Mouse (Mus musculus): ENCODE data around the gene Pde1a.
"Not testable (repeated sequence)": the region's sequence is repeated elsewhere in the genome, so short reads cannot be mapped to it uniquely, and the experiment has no call there.

Pde1a gene

GRCm38 (mm10) chr2:79957659-79958340, 171.5 kb downstream of the Pde1a start:
- no peak for DNase-seq

- DNase-seq, result peak; percentile 86
Observed at GRCm38 (mm10) chr2:79945898-79946675, 183.2 kb downstream of the Pde1a start.

- no peak for DNase-seq
Observed at GRCm38 (mm10) chr2:79934660-79935059, 194.6 kb downstream of the Pde1a start.

GRCm38 (mm10) chr2:79922356-79922755, 206.9 kb downstream of the Pde1a start:
- no peak for DNase-seq

- no peak for DNase-seq
Observed at GRCm38 (mm10) chr2:79921375-79921774, 207.9 kb downstream of the Pde1a start.

- DNase-seq, result no peak
Observed at GRCm38 (mm10) chr2:79920438-79920837, 208.8 kb downstream of the Pde1a start.

DNA sequence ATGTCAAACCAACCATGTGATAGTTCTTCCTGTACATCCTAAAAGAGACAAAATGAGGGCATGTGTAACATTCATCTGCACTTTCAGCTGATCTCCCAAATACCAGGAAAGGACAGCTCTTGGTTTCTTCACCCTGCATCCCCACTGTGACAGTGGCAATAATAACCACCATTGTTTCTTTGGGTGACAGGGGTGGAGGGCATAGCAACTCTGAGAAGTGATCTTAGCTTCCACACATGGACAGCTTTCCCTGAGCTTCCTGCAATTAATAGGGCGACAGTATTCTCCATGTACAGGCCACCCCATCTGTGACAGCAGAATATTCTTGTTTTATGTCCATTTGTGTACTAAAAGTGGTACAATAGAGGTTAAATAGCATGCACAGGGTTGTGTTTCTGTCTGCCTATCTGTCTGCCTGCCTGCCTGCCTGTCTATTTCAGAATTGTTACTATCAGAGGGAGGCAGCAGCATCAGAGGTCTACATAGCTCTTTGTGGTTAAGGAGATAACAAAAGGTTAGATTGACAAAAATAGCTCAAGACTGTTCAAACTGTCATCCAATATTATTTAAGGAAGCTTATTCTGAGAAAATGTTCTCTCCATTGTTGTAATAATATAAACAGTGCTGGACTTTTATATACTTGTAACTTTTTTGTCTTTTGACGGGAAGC, 227.3 kb downstream of the Pde1a start:
- no peak for DNase-seq

- no peak for DNase-seq
Observed at GRCm38 (mm10) chr2:79898522-79898921, 230.7 kb downstream of the Pde1a start.

GRCm38 (mm10) chr2:79892829-79893228, 236.4 kb downstream of the Pde1a start:
- no peak for DNase-seq

GRCm38 (mm10) chr2:79891760-79892570, 237.3 kb downstream of the Pde1a start:
- no peak for DNase-seq

DNA sequence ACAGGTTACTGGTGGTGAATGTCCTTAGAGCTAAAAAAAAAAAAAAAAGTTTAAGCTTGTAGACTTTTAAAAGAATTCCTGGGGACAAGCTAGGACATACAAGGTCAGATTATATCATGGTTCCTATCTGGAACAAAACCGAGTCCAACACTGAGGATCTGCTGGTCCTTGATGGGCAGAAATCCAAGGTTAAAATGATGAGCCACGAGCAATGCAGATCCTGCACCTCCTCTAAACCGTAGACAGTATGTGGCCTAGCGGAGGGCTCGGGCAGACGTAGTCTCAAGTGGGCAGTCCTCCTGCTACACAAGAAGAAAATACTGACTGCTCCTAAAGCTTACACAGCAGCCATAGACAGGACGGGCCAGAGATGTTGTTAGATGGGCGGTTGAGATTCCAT, 238.5 kb downstream of the Pde1a start:
- no peak for DNase-seq

DNA sequence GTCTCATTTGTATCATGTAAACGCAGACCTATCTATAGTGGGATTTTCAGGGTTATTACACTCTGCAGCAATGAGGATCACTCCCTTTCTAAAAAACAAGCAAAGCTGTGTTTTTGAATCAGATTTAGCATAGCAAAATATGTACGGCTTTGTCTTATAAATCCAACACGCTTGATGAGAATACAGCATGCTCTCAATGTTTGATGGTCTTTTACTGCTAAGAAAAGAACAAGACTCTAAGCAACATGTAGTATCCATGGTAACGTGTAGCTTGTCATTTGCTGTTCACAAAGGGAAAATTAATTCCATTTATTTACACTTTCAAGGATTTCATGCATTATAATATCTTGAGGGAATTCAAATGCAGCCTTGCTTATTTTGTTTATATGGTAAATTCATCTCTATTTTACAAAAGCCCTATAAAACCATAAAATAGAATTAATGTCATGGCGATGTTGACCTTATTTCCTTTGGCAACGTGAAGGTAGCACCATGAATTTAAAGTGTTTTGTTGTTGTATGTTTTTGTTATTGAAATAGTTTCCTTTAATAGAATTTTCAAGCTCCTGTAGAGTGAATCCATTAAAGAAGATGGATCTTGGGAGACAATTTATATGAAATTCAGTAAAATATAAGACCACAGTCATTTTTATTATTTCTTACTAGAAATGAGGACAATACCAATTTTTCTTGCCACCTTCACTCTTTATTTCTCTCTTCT, 245.5 kb downstream of the Pde1a start:
- DNase-seq, result no peak

- DNase-seq, result no peak
Observed at GRCm38 (mm10) chr2:79883210-79883609, 246.0 kb downstream of the Pde1a start.

DNA sequence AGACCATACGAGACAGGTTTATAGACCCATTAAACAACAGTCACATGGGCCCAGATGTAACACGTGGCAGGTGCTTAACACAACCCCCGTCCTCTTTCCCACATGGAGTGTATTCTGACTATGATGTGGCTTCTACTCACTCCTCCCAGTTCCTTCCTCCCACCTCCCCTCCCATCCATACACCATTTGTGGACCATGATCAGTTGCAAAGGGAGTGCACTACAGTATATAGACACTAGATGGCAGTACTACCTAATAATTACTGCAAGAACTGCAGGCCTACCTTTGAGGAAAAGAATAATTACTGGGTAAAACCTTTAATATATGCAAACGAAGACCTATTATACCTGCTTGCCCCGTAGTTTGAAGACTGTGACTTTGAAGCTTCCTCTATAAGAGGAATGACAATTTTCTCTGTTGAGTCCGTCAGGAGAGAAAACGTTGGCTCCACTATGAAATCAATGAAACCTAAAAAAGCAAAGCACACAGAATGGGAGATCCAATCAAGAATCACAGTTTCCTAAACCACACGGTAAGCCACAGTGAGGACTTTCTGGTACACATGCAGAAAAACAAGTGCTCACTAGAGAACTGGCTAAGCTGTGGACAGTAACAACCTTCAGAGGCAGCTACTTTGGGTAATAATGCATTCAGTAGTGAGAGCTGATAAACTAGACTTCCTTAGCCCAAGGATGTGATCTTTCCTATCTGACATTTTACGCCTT, 263.8 kb downstream of the Pde1a start:
- DNase-seq, result peak; percentile 89

DNA sequence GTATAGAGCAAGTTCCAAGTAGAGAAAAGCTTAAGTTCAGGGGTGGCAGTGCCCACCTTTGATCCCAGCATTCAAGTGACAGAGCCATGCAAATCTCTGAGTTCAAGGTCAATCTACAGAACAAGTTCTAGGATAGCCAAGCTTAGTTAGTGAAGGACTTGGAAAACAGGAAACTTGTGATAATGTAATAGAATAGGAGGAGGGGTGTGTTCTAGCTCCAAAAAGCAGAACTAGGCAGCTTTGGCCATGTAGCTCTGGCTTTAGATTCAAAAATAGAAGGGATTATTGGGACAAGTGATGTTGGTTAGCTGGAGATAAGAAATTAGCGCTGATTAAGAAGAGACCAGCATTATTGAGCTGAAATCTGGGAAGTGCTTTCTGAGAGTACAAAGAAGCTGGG, 272.4 kb downstream of the Pde1a start:
- DNase-seq, result no peak

DNA sequence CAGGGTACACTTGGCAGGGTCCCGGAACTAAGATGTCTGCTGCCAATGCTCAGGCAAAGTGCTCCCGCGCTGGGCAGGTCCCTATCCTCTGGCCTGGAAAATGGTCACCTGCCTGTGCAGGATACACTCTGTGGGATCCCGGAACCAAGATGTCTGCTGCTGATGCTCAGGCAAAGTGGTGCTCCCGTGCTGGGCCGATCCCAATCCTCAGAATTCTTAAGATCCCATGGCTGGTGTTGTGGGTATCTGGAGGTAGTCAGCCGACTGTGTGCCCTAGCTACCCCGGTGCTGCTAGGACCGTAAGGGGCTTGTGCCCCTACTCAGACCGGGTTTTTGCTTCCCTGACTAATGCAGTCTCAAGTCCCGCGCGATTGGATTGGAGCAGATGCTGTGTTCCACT, 281.9 kb downstream of the Pde1a start:
- not testable (repeated sequence) for DNase-seq

DNA sequence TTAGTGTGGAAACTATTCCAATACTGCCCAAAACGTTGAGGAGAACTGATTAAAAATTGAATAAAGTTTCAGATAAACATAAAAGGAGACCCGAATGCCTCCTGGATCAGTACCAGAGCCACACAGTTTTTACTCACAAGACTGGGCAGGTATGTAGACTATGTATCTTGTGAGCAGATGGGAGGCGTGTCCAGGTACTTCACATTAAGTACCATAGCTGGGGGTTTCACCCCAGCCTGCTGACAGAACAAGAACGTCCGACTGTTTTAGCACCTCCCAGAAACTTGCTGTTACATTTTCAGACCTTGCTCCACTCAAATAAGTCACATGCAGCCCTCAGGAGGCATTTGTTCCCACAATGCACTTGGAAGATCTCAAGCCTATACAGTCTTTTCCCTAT, 289.7 kb downstream of the Pde1a start:
- DNase-seq, result no peak

DNA sequence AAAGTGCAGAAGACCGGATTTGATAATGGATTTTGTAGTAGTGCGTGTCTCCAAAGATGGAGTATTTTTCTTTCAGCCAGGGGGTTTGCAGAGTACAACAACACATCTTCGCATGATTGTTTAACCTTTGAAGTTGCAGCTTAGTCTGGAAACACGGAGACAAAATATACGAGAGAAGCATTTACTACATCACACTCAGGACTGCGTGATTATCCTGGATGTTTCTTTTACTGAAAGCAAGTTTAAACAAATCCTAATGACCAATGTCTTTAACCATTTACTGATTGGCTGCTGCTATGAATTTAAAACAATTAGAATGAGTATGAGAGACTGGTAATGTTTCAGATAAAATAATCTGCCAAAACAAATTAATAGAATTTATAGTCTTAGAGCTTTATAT, 290.2 kb downstream of the Pde1a start:
- DNase-seq, result no peak

- no peak for DNase-seq
Observed at GRCm38 (mm10) chr2:79825853-79826252, 303.4 kb downstream of the Pde1a start.

GRCm38 (mm10) chr2:79819543-79819942, 309.7 kb downstream of the Pde1a start:
- no peak for DNase-seq

DNA sequence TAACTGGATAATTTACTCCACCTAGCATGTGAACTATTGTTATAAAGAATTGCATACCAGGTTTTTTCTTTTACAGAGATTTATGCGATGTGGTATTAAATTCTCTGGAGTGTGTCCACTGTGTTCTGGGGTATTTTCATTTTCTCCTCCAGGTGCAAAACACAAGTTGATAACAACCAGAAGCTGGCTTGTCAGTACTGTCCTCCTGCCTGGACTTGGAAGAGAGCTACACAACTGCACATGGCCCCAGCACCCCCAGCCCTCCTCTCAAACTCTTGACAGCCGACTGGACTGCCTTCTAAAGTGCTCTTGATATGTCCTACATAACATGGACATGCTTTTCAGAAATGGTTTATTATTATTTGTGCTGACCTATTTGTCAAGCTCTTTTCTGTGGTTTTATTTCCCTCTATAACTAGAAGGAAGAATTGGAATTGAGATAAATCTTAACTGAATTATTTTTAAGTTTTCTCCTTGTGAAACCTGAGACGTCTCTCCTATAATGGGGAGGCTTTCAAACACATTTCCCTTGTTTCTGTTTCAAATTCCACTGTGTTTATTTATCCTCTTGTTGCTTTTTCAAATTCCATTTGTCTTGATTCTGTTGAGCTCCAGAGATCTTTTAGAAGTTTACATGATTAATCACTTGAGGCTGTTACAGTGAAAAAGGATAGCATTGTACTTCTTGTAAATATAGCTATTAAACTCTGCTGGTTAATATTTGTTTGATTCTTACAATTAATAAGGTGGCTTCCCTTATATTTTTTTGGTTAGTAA, 313.4 kb downstream of the Pde1a start:
- DNase-seq, result no peak
